Mouse (Mus musculus) kidney, adult 18-20 months (tissue): Measurements from ENCODE around the gene Sh3bgrl3.
A peak's percentile ranks its signal among the peaks of the same experiment; 100 is the strongest.

Experiments
- DNase-seq: peaks from one replicate; pipeline ENCODE4 v3.0.0; 2021

The Sh3bgrl3 gene

GRCm38 (mm10) chr4:134107730-134108129, 20.9 kb downstream of the Sh3bgrl3 start:
- DNase-seq, result no peak

- no peak for DNase-seq
Measured at GRCm38 (mm10) chr4:134106105-134106504, 22.5 kb downstream of the Sh3bgrl3 start.

GRCm38 (mm10) chr4:134102742-134103119, 25.9 kb downstream of the Sh3bgrl3 start:
- DNase-seq, result no peak

- DNase-seq, result peak; percentile 89
Measured at GRCm38 (mm10) chr4:134101979-134102741, 26.4 kb downstream of the Sh3bgrl3 start, which contains the start of gene Ubxn11. Ubxn11 (plus strand) TSS chr4:134102570.

- DNase-seq, result no peak
Measured at GRCm38 (mm10) chr4:134100245-134100644, 28.3 kb downstream of the Sh3bgrl3 start.

GRCm38 (mm10) chr4:134098628-134099027, 30.0 kb downstream of the Sh3bgrl3 start:
- DNase-seq, result no peak

- DNase-seq, result no peak
Measured at GRCm38 (mm10) chr4:134097015-134097608, 31.5 kb downstream of the Sh3bgrl3 start.

GRCm38 (mm10) chr4:134096120-134096519, 32.5 kb downstream of the Sh3bgrl3 start:
- no peak for DNase-seq

- no peak for DNase-seq
Measured at GRCm38 (mm10) chr4:134094923-134095547, 33.6 kb downstream of the Sh3bgrl3 start, which contains the start of gene Cd52. Cd52 (minus strand) TSS chr4:134095082.

- no peak for DNase-seq
Measured at GRCm38 (mm10) chr4:134094004-134094564, 34.5 kb downstream of the Sh3bgrl3 start.

- DNase-seq, result peak; percentile 61
Measured at GRCm38 (mm10) chr4:134092382-134093288, 36.0 kb downstream of the Sh3bgrl3 start.

GRCm38 (mm10) chr4:134091225-134091529, 37.4 kb downstream of the Sh3bgrl3 start:
- DNase-seq, result no peak

GRCm38 (mm10) chr4:134090521-134091224, 37.9 kb downstream of the Sh3bgrl3 start:
- DNase-seq, result no peak

- DNase-seq, result no peak
Measured at GRCm38 (mm10) chr4:134089029-134089428, 39.6 kb downstream of the Sh3bgrl3 start.

GRCm38 (mm10) chr4:134087412-134087811, 41.2 kb downstream of the Sh3bgrl3 start:
- peak; percentile 57 for DNase-seq

- DNase-seq, result no peak
Measured at GRCm38 (mm10) chr4:134084999-134085398, 43.6 kb downstream of the Sh3bgrl3 start.

- DNase-seq, result no peak
Measured at GRCm38 (mm10) chr4:134082460-134082859, 46.1 kb downstream of the Sh3bgrl3 start.

- peak; percentile 88 for DNase-seq
Measured at GRCm38 (mm10) chr4:134081730-134082386, 46.7 kb downstream of the Sh3bgrl3 start.

GRCm38 (mm10) chr4:134080674-134081073, 47.9 kb downstream of the Sh3bgrl3 start:
- no peak for DNase-seq

GRCm38 (mm10) chr4:134078694-134079093, 49.9 kb downstream of the Sh3bgrl3 start:
- DNase-seq, result peak; percentile 57
